Mouse (Mus musculus) olfactory bulb, adult 2 months (tissue): Measurements from ENCODE around the gene Sh3rf1.

Experiments
- CTCF ChIP-seq: fragments of 200-500 bp; IDR thresholded peaks from 2 replicates; pipeline ENCODE4 v1.5.1; 2012; ENCODE audit warnings: low read depth, mild to moderate bottlenecking, low read length, moderate library complexity; ENCODE audit not compliant: insufficient read depth
- POLR2A ChIP-seq: fragments of 200-500 bp; IDR thresholded peaks from 2 replicates; pipeline ENCODE4 v1.6.1; 2012; ENCODE audit warnings: mild to moderate bottlenecking, low read depth, low read length, moderate library complexity; ENCODE audit not compliant: insufficient read depth

DNA sequence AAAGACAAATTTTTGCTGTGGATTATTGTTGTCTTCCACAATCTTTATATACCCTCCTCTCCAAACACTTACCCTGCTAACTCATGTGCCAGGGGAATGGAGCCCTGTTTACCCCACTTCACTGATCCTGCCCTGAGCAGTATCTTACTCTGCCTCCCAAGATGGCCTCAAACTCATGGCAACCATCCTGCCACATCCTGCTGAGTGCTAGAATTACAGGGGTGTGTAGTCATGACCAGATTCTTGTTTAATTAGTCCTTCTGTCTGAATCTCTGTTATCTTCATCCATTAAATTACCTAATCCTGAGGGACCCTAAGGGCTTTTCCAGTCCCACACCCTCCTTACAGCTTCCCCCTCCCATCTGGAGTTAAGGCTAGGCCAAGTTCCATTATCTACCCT is 201.5 kb downstream of the Sh3rf1 start:
- TF ChIP-seq CTCF (no peak), POLR2A (no peak)
